Mouse (Mus musculus): ENCODE measurements around the gene a. TPM values are rescaled to one million over a fixed set of nuclear protein-coding genes. Genes with fewer than 3 reads are reported as not detected.

Gene a
- total and polyA plus RNA-seq, 3 experiments: 7.8 to 23.8 (median 10.9) TPM

GRCm38 (mm10) chr2:154758454-154758853, 32.7 kb upstream of the a start:
- H3K27me3 ChIP-seq (replicated peaks): no peaks in the 10 kb centered on the region
- TF ChIP-seq JUN (IDR thresholded peaks at IDR 0.05; ENCODE audit: insufficient read depth, low read depth, low read length): peak; percentile 11; the same call in 1 of the 2 replicates
- no peak for TF ChIP-seq MAFK (IDR thresholded peaks at IDR 0.05; ENCODE audit: insufficient replicate concordance, low read length)
- TF ChIP-seq USF2 (conservative IDR thresholded peaks at IDR 0.05; ENCODE audit: low read depth, low read length): no peak
- TF ChIP-seq POLR2AphosphoS2 (IDR thresholded peaks at IDR 0.05; ENCODE audit: low read depth, low read length): no peak
- TF ChIP-seq CHD2 (IDR thresholded peaks at IDR 0.05; ENCODE audit: low read length): no peak
- no peak for TF ChIP-seq UBTF (IDR thresholded peaks at IDR 0.05; ENCODE audit: low read depth, low read length)
- no peak for TF ChIP-seq E2F4 (IDR thresholded peaks at IDR 0.05; ENCODE audit: insufficient replicate concordance, low read depth, low read length)
- TF ChIP-seq PAX5 (IDR thresholded peaks at IDR 0.05; ENCODE audit: low read length): no peak
- peak; percentile 98 for TF ChIP-seq CHD1 (IDR thresholded peaks at IDR 0.05; ENCODE audit: low read depth, low read length)
- TF ChIP-seq TBP (conservative IDR thresholded peaks at IDR 0.05; ENCODE audit: low read depth, low read length): 0 out of 2 replicates have a peak, but pooled peaks have one; percentile 44
- TF ChIP-seq ZMIZ1 (IDR thresholded peaks at IDR 0.05; ENCODE audit: low read depth, low read length): no peak
- peak; percentile 53 for TF ChIP-seq BHLHE40 (IDR thresholded peaks at IDR 0.05; ENCODE audit: low read depth, low read length)
- TF ChIP-seq MXI1 (IDR thresholded peaks at IDR 0.05; ENCODE audit: low read depth, low read length): no peak
- TF ChIP-seq GABPA (IDR thresholded peaks at IDR 0.05; ENCODE audit: insufficient replicate concordance, low read depth, low read length): no peak
- TF ChIP-seq JUND (conservative IDR thresholded peaks at IDR 0.05; ENCODE audit: low read depth, low read length): 0 out of 2 replicates have a peak, but pooled peaks have one; percentile 30
- peak in 1 of 2 experiments; percentile 53; a peak in 2 of 4 replicates for TF ChIP-seq CTCF (conservative IDR thresholded peaks at IDR 0.05 in 1 of 2, IDR thresholded peaks at IDR 0.05 in 1 of 2; ENCODE audit: low read depth in 2 of 2, low read length in 2 of 2)
- TF ChIP-seq USF1 (IDR thresholded peaks at IDR 0.05; ENCODE audit: low read depth, low read length): no peak
- TF ChIP-seq MAZ (IDR thresholded peaks at IDR 0.05; ENCODE audit: low read depth, low read length): no peak
- TF ChIP-seq ZNF384 (IDR thresholded peaks at IDR 0.05; ENCODE audit: low read depth, low read length): peak; percentile 63
- no peak for TF ChIP-seq ZC3H11A (IDR thresholded peaks at IDR 0.05; ENCODE audit: low read depth, low read length)
- TF ChIP-seq ZKSCAN1 (IDR thresholded peaks at IDR 0.05; ENCODE audit: borderline replicate concordance, low read depth, low read length): no peak
- no peak; the same call in 1 of the 2 replicates for TF ChIP-seq HCFC1 (IDR thresholded peaks at IDR 0.05; ENCODE audit: low read depth, low read length)
- TF ChIP-seq ETS1 (conservative IDR thresholded peaks at IDR 0.05; ENCODE audit: low read depth, low read length): peak; percentile 57; the same call in 1 of the 2 replicates
- TF ChIP-seq TCF12 (IDR thresholded peaks at IDR 0.05; ENCODE audit: low read depth, low read length): peak; percentile 70
- TF ChIP-seq RCOR1 (conservative IDR thresholded peaks at IDR 0.05; ENCODE audit: low read depth, low read length): no peak
- TF ChIP-seq KAT2A (IDR thresholded peaks at IDR 0.05; ENCODE audit: insufficient replicate concordance, low read length): no peak
- TF ChIP-seq MAX (IDR thresholded peaks at IDR 0.05; ENCODE audit: low read length): no peak
- peak; percentile 89 for TF ChIP-seq IRF4 (IDR thresholded peaks at IDR 0.05; ENCODE audit: low read depth, low read length)
- peak; percentile 48 for TF ChIP-seq RAD21 (IDR thresholded peaks at IDR 0.05; ENCODE audit: low read depth, low read length)
- TF ChIP-seq POLR2A (IDR thresholded peaks at IDR 0.05; ENCODE audit: low read depth, low read length): no peak
- TF ChIP-seq SMC3 (IDR thresholded peaks at IDR 0.05; ENCODE audit: low read depth, low read length): peak; percentile 61
- TF ChIP-seq NRF1 (IDR thresholded peaks at IDR 0.05; ENCODE audit: low read depth, low read length): no peak
- TF ChIP-seq MEF2A (IDR thresholded peaks at IDR 0.05; ENCODE audit: borderline replicate concordance, low read depth, low read length): peak; percentile 85; the same call in 1 of the 2 replicates
- no peak for TF ChIP-seq SIN3A (IDR thresholded peaks at IDR 0.05; ENCODE audit: low read length)
- peak; percentile 80 for TF ChIP-seq MYC (IDR thresholded peaks at IDR 0.05; ENCODE audit: low read depth, low read length)
- TF ChIP-seq NELFE (IDR thresholded peaks at IDR 0.05; ENCODE audit: low read depth, low read length): no peak
- TF ChIP-seq ELF1 (IDR thresholded peaks at IDR 0.05; ENCODE audit: low read depth, low read length): peak; percentile 34; the same call in 1 of the 2 replicates
- peak; percentile 84 for TF ChIP-seq EP300 (IDR thresholded peaks at IDR 0.05; ENCODE audit: low read length)
- peak overlapping the region; percentile 61 for H3K27ac ChIP-seq (ENCODE audit: insufficient read depth, low read depth)
- H3K36me3 ChIP-seq (replicated peaks in 1 of 2; ENCODE audit: control insufficient read depth in 1 of 2, insufficient read depth in 1 of 2, low read length in 1 of 2): no peaks in the 10 kb centered on the region
- in situ Hi-C loops (cut with MboI; ENCODE audit: low pct_ligation_motif_present, low pct_unique_long_range_greater_than_20kb, low sequenced_read_pairs): loop anchor here (5.0 kb wide), 1 partner anchor 36 kb away; no protein-coding TSS in a partner anchor
- no peak overlapping the region for H3K4me3 ChIP-seq (replicated peaks in 1 of 3; ENCODE audit: low read depth in 2 of 3, low read length in 2 of 3, poor library complexity in 1 of 3)
- H3K4me1 ChIP-seq (ENCODE audit: control insufficient read depth in 1 of 2, insufficient read depth in 2 of 2): peaks cover 7 to 45% of the 10 kb centered on the region in 2 experiments
- dilution Hi-C loops (cut with MboI; ENCODE audit: extremely low pct_ligation_motif_present, extremely low pct_unique_long_range_greater_than_20kb, low sequenced_read_pairs): no loop called here
- DNase-seq (ENCODE audit: extremely low read depth): peak; percentile 63
- no peak overlapping the region for H3K9ac ChIP-seq (ENCODE audit: insufficient read depth, low read depth)
- H3K79me2 ChIP-seq (replicated peaks; ENCODE audit: control insufficient read depth, extremely low read depth, insufficient read depth, poor library complexity, severe bottlenecking): no peaks in the 10 kb centered on the region
- H3K4me2 ChIP-seq (ENCODE audit: insufficient read depth, low read depth, poor library complexity, severe bottlenecking): no peak overlapping the region
- peaks cover 16% of the 10 kb centered on the region for H3K9me3 ChIP-seq (replicated peaks; ENCODE audit: low read length)

Data from CH12.LX (cell line).